Mouse (Mus musculus) skeletal muscle tissue, adult 2 months (tissue): ENCODE results near the gene Olfr571.
A peak's percentile ranks its signal among the peaks of the same experiment; 100 is the strongest.

Experiments used
- DNase-seq: peaks from one replicate; pipeline ENCODE4 v3.0.0-alpha.2; 2012; ENCODE audit warnings: low read depth, low spot score

Olfr571 gene

DNA sequence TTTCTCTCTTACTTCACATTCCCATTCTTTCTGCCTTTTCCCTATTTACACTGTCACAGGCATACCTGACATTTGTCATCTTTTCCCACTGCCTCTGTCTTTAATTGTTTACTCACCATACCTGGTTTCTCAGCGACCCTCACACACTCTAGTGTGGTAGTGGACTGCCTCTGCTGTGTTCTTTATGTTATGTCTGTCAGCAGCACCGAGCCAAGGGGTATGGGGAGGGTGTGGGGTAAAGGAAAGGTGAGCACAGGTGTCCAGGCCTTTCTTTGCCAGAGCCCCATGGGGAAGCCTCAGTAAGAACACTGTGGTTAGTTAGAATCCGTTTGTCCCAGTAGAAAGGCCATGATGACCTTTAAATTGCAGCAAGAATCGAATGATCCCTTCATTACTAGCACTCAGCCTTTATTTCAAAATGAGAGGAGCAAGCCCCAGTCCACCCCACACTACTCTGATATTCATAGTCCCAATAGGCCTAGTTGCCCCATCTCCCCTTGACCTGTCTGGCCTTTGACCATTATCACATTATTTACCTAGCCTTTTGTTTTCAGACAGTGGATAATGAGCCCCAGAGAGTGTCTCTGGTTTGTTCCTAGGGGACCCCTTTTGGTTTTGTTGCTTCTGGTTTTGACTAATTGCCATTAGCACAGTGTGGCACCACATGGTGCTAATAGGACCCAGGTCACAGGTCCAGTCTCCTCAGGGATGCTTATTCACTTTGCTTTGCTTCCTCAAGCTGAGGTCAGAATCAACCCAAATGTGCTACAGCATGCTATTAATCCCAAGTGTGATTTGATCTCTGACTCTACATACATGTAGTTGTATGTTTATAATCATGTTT is at the start of gene Olfr571:
Olfr571 (minus strand) TSS at position 505 of the 844 bp plus-strand sequence.
- no peak for DNase-seq

DNA sequence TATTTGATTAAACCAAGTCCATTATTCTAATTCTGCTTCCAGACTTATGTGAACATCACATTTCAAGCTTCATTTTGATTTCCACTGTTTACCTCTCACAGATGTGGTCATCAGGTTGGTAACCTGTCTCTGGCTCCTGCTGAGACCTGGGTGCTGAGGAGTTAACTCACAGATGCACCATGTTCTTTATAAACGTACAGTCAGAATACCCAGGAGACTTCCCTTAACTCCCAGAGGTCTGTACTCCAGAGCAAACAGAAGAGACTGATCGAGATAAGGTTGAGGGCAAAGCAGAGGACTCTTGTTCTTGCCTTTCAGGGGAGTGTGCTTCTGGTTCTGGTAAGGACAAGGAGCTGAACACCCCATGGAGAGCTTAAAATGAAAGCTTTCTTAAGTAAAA is 45.0 kb upstream of the Olfr571 start, which contains the start of gene Olfr576:
Olfr576 (plus strand) TSS at position 301 of the 400 bp plus-strand sequence.
- DNase-seq = no peak

DNA sequence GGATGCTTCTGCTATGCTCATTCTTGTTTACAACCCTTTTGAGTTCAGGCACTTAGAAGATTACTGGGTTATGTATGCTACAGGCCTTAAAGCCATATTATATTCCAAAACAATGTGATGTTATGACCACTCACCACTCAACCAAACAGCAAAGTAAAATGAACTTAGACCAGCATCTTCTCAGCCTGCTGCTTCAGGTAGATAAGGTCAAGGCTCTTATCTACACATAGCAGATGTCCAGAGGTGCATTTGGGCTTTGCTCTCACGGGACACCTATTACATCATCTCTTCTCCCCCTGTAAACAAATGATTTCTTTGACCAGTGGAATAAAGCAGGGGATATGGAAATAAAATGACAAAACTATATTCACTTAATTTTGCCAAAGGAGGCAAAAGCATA is 41.3 kb upstream of the Olfr571 start, which contains the start of gene Olfr575:
Olfr575 (minus strand) TSS at position 183 of the 400 bp plus-strand sequence.
- DNase-seq = no peak

DNA sequence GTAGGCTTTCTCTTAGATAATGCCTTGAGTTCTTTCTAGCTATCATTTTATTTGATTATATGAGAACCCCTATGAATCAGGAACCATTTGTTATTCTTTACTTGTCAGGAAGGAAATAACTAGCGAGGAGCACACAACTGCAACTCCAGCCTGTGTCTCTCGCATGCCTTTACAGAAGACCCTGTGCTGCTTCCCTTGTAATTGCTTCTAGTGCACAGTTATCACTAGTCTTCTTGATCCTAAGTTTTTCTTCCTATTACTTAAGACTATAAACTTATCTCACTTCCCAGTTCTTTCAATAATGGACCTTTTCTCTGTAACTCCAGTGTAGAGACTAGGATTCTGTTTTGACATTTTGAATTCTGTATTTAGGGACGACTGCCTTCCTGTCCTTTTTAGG is 40.8 kb upstream of the Olfr571 start:
- no peak for DNase-seq

- DNase-seq = no peak
Measured at GRCm38 (mm10) chr7:102950732-102951131, 33.4 kb upstream of the Olfr571 start.

- no peak for DNase-seq
Measured at GRCm38 (mm10) chr7:102948167-102948566, 30.8 kb upstream of the Olfr571 start, which contains the start of gene Olfr574. Gene Olfr574 (plus strand): TSS chr7:102948467.

GRCm38 (mm10) chr7:102943417-102943816 is 26.1 kb upstream of the Olfr571 start:
- no peak for DNase-seq

GRCm38 (mm10) chr7:102942475-102942874 is 25.1 kb upstream of the Olfr571 start, which contains the start of gene Olfr573-ps1:
Gene Olfr573-ps1 (minus strand): TSS chr7:102942575.
- no peak for DNase-seq

DNA sequence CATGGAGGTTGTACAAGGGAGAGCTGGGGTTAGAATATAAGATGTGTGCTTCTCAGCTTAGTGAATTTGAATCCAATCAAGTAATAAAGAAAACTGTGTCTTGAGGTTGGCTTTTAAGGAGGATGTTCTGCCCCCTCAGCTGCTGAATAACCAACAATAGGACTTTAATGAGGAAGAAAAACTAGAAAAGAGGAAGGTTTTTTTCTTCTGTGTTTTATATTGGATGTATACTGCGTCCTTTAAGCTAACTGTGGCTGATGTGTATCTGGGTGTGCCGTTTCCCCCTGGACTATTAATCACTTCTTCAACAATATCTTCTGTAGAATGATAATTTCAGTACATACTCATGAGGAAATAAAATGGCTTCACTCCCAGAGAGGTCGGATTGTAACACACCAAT is 9.8 kb upstream of the Olfr571 start:
- DNase-seq = no peak

DNA sequence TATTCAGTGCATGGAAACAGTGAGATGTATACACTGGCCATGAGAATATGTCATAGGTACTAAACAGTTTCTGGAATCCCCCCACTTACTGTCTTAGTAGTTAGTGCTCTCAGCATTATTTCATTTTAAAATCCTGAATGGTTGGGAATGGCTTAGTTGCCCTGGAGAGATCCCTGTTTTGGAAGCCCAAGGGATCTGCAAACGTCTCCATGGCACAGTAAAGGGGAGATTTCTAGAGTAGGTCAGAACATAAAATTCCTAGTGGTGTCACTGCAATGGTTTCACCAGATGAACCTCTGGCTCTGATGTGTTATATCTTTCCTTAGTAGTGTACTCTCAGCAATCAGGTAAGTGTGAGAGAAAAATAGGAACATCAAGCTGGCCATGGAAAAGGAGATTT is 6.8 kb upstream of the Olfr571 start, which contains the start of gene Olfr572:
Olfr572 (plus strand) TSS at position 301 of the 400 bp plus-strand sequence.
- no peak for DNase-seq

- peak; percentile 7 for DNase-seq
Measured at GRCm38 (mm10) chr7:102919632-102920031, 2.3 kb upstream of the Olfr571 start.

GRCm38 (mm10) chr7:102916405-102916804 is 931 bp downstream of the Olfr571 start:
- DNase-seq = no peak

GRCm38 (mm10) chr7:102915261-102915660 is 2.1 kb downstream of the Olfr571 start:
- DNase-seq = no peak

GRCm38 (mm10) chr7:102890782-102891181 is 26.6 kb downstream of the Olfr571 start, which contains the start of gene Olfr569:
Gene Olfr569 (minus strand): TSS chr7:102890882.
- no peak for DNase-seq

DNA sequence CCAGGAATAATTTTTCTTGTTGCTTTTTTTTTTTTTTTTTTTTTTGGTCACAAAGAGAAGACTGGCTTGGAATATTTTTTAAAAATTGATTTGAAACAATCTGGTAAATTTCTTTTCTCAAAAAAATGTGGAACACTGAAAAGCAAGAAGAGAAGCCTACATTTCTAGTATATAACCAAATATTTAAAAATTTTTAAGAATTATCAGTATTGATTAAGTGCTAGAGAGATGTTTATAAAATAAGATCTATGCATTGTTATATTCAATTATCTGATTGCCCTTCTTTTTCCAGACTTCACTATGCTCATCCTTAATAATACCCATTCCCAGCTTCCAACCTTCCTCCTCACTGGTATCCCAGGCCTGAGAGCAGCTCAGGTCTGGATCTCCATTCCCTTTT is 40.5 kb downstream of the Olfr571 start, which contains the start of gene Olfr568:
Olfr568 (plus strand) TSS at position 301 of the 400 bp plus-strand sequence.
- no peak for DNase-seq

- DNase-seq = no peak
Measured at GRCm38 (mm10) chr7:102858665-102859064, 58.7 kb downstream of the Olfr571 start, which contains the start of gene Olfr566. Gene Olfr566 (minus strand): TSS chr7:102858765.

GRCm38 (mm10) chr7:102855807-102856206 is 61.5 kb downstream of the Olfr571 start:
- DNase-seq = no peak
